Comparison of ENCODE assay signal across 7 mouse cellular contexts in the genomic region with DNA sequence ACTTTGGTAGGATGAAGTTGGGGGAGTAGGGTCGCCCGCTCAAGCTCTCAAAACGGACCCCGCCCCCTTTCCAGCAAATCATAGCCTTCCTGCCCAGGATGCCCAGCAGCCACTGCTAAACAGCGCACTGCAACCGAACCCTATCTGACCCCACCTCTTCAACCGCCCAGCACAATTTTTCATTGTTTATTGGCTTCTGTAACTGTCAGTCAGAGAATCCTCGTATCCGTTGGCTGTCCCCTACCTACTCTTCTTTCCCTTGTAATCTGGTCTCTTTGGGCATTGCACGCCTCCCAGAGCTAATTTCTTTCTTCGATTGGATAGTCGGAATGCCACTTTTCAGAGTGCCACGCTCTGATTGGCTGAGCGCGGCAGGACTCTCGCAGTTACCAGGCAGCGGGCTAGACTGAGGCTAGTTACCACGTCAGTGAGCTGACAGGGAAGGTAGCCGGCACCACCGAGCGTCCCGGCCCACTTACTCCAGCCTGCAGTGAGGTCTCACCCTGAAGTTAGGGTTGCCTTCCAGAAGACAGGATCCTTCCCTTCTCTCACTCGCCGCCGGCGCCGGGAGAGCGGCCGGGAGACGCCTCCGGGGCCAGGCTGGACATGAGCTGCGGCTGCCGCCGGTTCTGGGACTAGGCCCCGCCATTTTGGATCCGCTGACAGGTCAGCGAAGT. TPM values are rescaled to one million over a fixed set of nuclear protein-coding genes. Genes with fewer than 3 reads are reported as not detected.
DNase-seq lines count a peak whose midpoint lies in the region; ATAC-seq lines count a peak whose summit lies in the region.

Gene Gbf1 (plus strand): TSS at position 383 of the 677 bp plus-strand sequence.

- intact Hi-C loops in left cerebral cortex, postnatal 36 days (cut with DNase I) = no loop called here

- no peaks in the 10 kb centered on the region for H3K36me3 ChIP-seq in intestine, embryonic 16.5 days (ENCODE audit: control insufficient read depth, insufficient read depth, low read length)
- H3K36me3 ChIP-seq in midbrain, embryonic 11.5 days (ENCODE audit: control insufficient read depth, insufficient read depth, low read length) = no peaks in the 10 kb centered on the region

- peak; percentile 98 for ATAC-seq in intestine, embryonic 16.5 days
- ATAC-seq in midbrain, embryonic 11.5 days (ENCODE audit: low FRiP score) = peak; percentile 97

- peak within 1 kb of the TSS; percentile 45 for H3K27ac ChIP-seq in intestine, embryonic 16.5 days (ENCODE audit: low read length)
- H3K27ac ChIP-seq in midbrain, embryonic 11.5 days (ENCODE audit: low read depth, low read length) = peak within 1 kb of the TSS; percentile 30; the same call in 1 of the 2 replicates

- peak within 1 kb of the TSS; percentile 74 for H3K9ac ChIP-seq in intestine, embryonic 16.5 days (ENCODE audit: low read depth, low read length)
- peak within 1 kb of the TSS; percentile 72 for H3K9ac ChIP-seq in midbrain, embryonic 11.5 days (ENCODE audit: low read length)

- H3K4me2 ChIP-seq in intestine, embryonic 16.5 days (ENCODE audit: low read depth, low read length) = peak within 1 kb of the TSS; percentile 78
- H3K4me2 ChIP-seq in midbrain, embryonic 11.5 days = peak within 1 kb of the TSS; percentile 92

- no peaks in the 10 kb centered on the region for H3K9me3 ChIP-seq in intestine, embryonic 16.5 days (ENCODE audit: control insufficient read depth, low read length)
- H3K9me3 ChIP-seq in midbrain, embryonic 11.5 days (ENCODE audit: control insufficient read depth, low read length) = no peaks in the 10 kb centered on the region

- DNase-seq in adrenal gland, adult 8-10 months = peak; percentile 96
- peak; percentile 92 for DNase-seq in embryo, embryonic 9.5 days (ENCODE audit: extremely low spot score)
- DNase-seq in gastrocnemius, postnatal 4 days (ENCODE audit: low spot score in 2 of 2) = peak; percentile 74 to 87
- peak; percentile 95 for DNase-seq in left cerebral cortex, postnatal 36 days (ENCODE audit: low spot score in 2 of 2)
- DNase-seq in midbrain, embryonic 11.5 days (ENCODE audit: low spot score, missing footprints) = peak; percentile 98
- DNase-seq in skeletal muscle tissue, adult 2 months (ENCODE audit: low read depth, low spot score) = peak; percentile 98

- under 1% methylated on average over 37 of the region's 37 CpGs for WGBS in intestine, embryonic 16.5 days
- under 1% methylated on average over 37 of the region's 37 CpGs for WGBS in midbrain, embryonic 11.5 days

- peaks cover 26% of the 10 kb centered on the region for H3K4me1 ChIP-seq in intestine, embryonic 16.5 days (ENCODE audit: control insufficient read depth, insufficient read depth, low read length)
- peaks cover 27% of the 10 kb centered on the region for H3K4me1 ChIP-seq in midbrain, embryonic 11.5 days (ENCODE audit: control insufficient read depth, insufficient read depth, low read length)

- peak within 1 kb of the TSS; percentile 84 for H3K4me3 ChIP-seq in intestine, embryonic 16.5 days (ENCODE audit: low read length)
- peak within 1 kb of the TSS; percentile 85 for H3K4me3 ChIP-seq in midbrain, embryonic 11.5 days (ENCODE audit: low read depth, low read length)

- peaks cover 24% of the 10 kb centered on the region for H3K27me3 ChIP-seq in intestine, embryonic 16.5 days (replicated peaks; ENCODE audit: control insufficient read depth, insufficient read depth, low read length)
- peaks cover 29% of the 10 kb centered on the region for H3K27me3 ChIP-seq in midbrain, embryonic 11.5 days (ENCODE audit: control insufficient read depth, insufficient read depth, low read length)

RNA-seq across cellular contexts. Expression of gene Gbf1, which starts in this region (rescaled TPM):
- 100 to 1,000 TPM in 1 of 4 experiments, 10 to 100 TPM in 3; 81.0 to 101 (median 85.3) TPM for total RNA-seq in adrenal gland, adult 8-10 months (2022)
- 10 to 100 TPM; 76.4 to 86.9 TPM for total RNA-seq in gastrocnemius, postnatal 4 days (2021)
- 33.6 and 36.6 TPM in 2 replicates for polyA plus RNA-seq in intestine, embryonic 16.5 days (2015; fragmentation: Nextera tagmentation; extraction: Ambion mirVana)
- total RNA-seq in left cerebral cortex, postnatal 36 days (2021) = 10 to 100 TPM; 91.1 to 99.0 TPM
- 36.6 and 42.6 TPM in 2 replicates for polyA plus RNA-seq in midbrain, embryonic 11.5 days (2014; fragmentation: Nextera tagmentation; extraction: Ambion mirVana)

Comparison
In these comparisons a context has a peak if more than half of its experiments do, and no peak if none do; other contexts are left out.
1. Peak in every context shown above with its lines: DNase-seq, ATAC-seq, H3K4me3 ChIP-seq and H3K27ac ChIP-seq.